Mouse (Mus musculus): ENCODE results near the gene Coro1c.

Coro1c gene

GRCm38 (mm10) chr5:113924608-113925007 lies 16.1 kb upstream of the Coro1c start:
- no peak for DNase-seq (ENCODE audit: low spot score)

GRCm38 (mm10) chr5:113921310-113922166 lies 13.0 kb upstream of the Coro1c start:
- DNase-seq (ENCODE audit: low spot score): no peak

- no peak for DNase-seq (ENCODE audit: low spot score)
These were observed 10.5 kb upstream of the Coro1c start for GRCm38 (mm10) chr5:113919060-113919459.

GRCm38 (mm10) chr5:113918654-113919053 lies 10.1 kb upstream of the Coro1c start:
- DNase-seq (ENCODE audit: low spot score): peak; percentile 64

GRCm38 (mm10) chr5:113910705-113911104 lies 2.1 kb upstream of the Coro1c start:
- peak; percentile 79 for DNase-seq (ENCODE audit: low spot score)

GRCm38 (mm10) chr5:113910065-113910701 lies 1.6 kb upstream of the Coro1c start:
- peak; percentile 62 for DNase-seq (ENCODE audit: low spot score)

- DNase-seq (ENCODE audit: low spot score): peak; percentile 80
These were observed 581 bp downstream of the Coro1c start for GRCm38 (mm10) chr5:113907786-113908567.

GRCm38 (mm10) chr5:113906958-113907735 lies 1.4 kb downstream of the Coro1c start:
- peak; percentile 52 for DNase-seq (ENCODE audit: low spot score)

GRCm38 (mm10) chr5:113904987-113905386 lies 3.6 kb downstream of the Coro1c start:
- no peak for DNase-seq (ENCODE audit: low spot score)

GRCm38 (mm10) chr5:113902983-113903382 lies 5.6 kb downstream of the Coro1c start:
- no peak for DNase-seq (ENCODE audit: low spot score)

- no peak for DNase-seq (ENCODE audit: low spot score)
These were observed 6.5 kb downstream of the Coro1c start for GRCm38 (mm10) chr5:113902017-113902416.

- DNase-seq (ENCODE audit: low spot score): no peak
These were observed 7.4 kb downstream of the Coro1c start for GRCm38 (mm10) chr5:113901074-113901571.

GRCm38 (mm10) chr5:113899543-113899942 lies 9.0 kb downstream of the Coro1c start:
- no peak for DNase-seq (ENCODE audit: low spot score)

- no peak for DNase-seq (ENCODE audit: low spot score)
These were observed 16.6 kb downstream of the Coro1c start for GRCm38 (mm10) chr5:113892005-113892404.

GRCm38 (mm10) chr5:113890874-113891273 lies 17.7 kb downstream of the Coro1c start:
- DNase-seq (ENCODE audit: low spot score): no peak

- no peak for DNase-seq (ENCODE audit: low spot score)
These were observed 18.6 kb downstream of the Coro1c start for GRCm38 (mm10) chr5:113889912-113890311.

GRCm38 (mm10) chr5:113889181-113889906 lies 19.2 kb downstream of the Coro1c start:
- DNase-seq (ENCODE audit: low spot score): peak; percentile 73

- DNase-seq (ENCODE audit: low spot score): no peak
These were observed 20.3 kb downstream of the Coro1c start for GRCm38 (mm10) chr5:113888186-113888795.

GRCm38 (mm10) chr5:113887132-113887531 lies 21.4 kb downstream of the Coro1c start:
- peak; percentile 82 for DNase-seq (ENCODE audit: low spot score)

GRCm38 (mm10) chr5:113885623-113886022 lies 22.9 kb downstream of the Coro1c start:
- DNase-seq (ENCODE audit: low spot score): no peak

Measured in yolk sac, embryonic 10.5 days (tissue).